Mouse (Mus musculus): Measurements from ENCODE around the gene Adamts2. TPM values are rescaled to one million over a fixed set of nuclear protein-coding genes. Genes with fewer than 3 reads are reported as not detected.

The Adamts2 gene
- polyA plus RNA-seq, 1 experiment = 3.2 TPM

GRCm38 (mm10) chr11:50653746-50654431 is 52.0 kb downstream of the Adamts2 start:
- Histone ChIP-seq H3K4me1 (ENCODE audit: control insufficient read depth, insufficient read depth, low read length) (no peaks in the 10 kb centered on the region), H3K27ac (ENCODE audit: control insufficient read depth, insufficient read depth, low read depth, low read length) (no peak overlapping the region)
- TF ChIP-seq CTCF (IDR thresholded peaks at IDR 0.05; ENCODE audit: control insufficient read depth, insufficient read depth, insufficient replicate concordance, low read depth, low read length) = no peak
- TF ChIP-seq POLR2A (IDR thresholded peaks at IDR 0.05; ENCODE audit: control insufficient read depth, low read depth, low read length) = no peak

GRCm38 (mm10) chr11:50658826-50659225 is 56.9 kb downstream of the Adamts2 start:
- Histone ChIP-seq H3K4me3 (ENCODE audit: control insufficient read depth, low read depth, low read length) (no peak overlapping the region), H3K36me3 (ENCODE audit: control insufficient read depth, insufficient read depth, low read length) (no peaks in the 10 kb centered on the region)
- TF ChIP-seq CTCF (IDR thresholded peaks at IDR 0.05; ENCODE audit: control insufficient read depth, insufficient read depth, insufficient replicate concordance, low read depth, low read length) = no peak
- no peak for TF ChIP-seq POLR2A (IDR thresholded peaks at IDR 0.05; ENCODE audit: control insufficient read depth, low read depth, low read length)

More at GRCm38 (mm10) chr11:50653746-50654431, 52.0 kb downstream of the Adamts2 start:
- Histone ChIP-seq H3K36me3 (ENCODE audit: control insufficient read depth, insufficient read depth, low read length) (no peaks in the 10 kb centered on the region), H3K27me3 (ENCODE audit: control insufficient read depth, insufficient read depth, low read length) (no peaks in the 10 kb centered on the region), H3K4me3 (ENCODE audit: control insufficient read depth, low read depth, low read length) (no peak overlapping the region)

GRCm38 (mm10) chr11:50662176-50662575 is 60.3 kb downstream of the Adamts2 start:
- Histone ChIP-seq H3K4me3 (ENCODE audit: control insufficient read depth, low read depth, low read length) (no peak overlapping the region), H3K27ac (ENCODE audit: control insufficient read depth, insufficient read depth, low read depth, low read length) (no peak overlapping the region), H3K4me1 (ENCODE audit: control insufficient read depth, insufficient read depth, low read length) (no peaks in the 10 kb centered on the region), H3K36me3 (ENCODE audit: control insufficient read depth, insufficient read depth, low read length) (no peaks in the 10 kb centered on the region), H3K27me3 (ENCODE audit: control insufficient read depth, insufficient read depth, low read length) (no peaks in the 10 kb centered on the region)
- TF ChIP-seq CTCF (IDR thresholded peaks at IDR 0.05; ENCODE audit: control insufficient read depth, insufficient read depth, insufficient replicate concordance, low read depth, low read length) (no peak), POLR2A (IDR thresholded peaks at IDR 0.05; ENCODE audit: control insufficient read depth, low read depth, low read length) (no peak)

More at GRCm38 (mm10) chr11:50658826-50659225, 56.9 kb downstream of the Adamts2 start:
- no peaks in the 10 kb centered on the region for H3K4me1 ChIP-seq (ENCODE audit: control insufficient read depth, insufficient read depth, low read length)
- no peaks in the 10 kb centered on the region for H3K27me3 ChIP-seq (ENCODE audit: control insufficient read depth, insufficient read depth, low read length)
- no peak overlapping the region for H3K27ac ChIP-seq (ENCODE audit: control insufficient read depth, insufficient read depth, low read depth, low read length)

GRCm38 (mm10) chr11:50664826-50665225 is 62.9 kb downstream of the Adamts2 start:
- H3K4me3 ChIP-seq (ENCODE audit: control insufficient read depth, low read depth, low read length) = no peak overlapping the region
- no peaks in the 10 kb centered on the region for H3K36me3 ChIP-seq (ENCODE audit: control insufficient read depth, insufficient read depth, low read length)
- TF ChIP-seq POLR2A (IDR thresholded peaks at IDR 0.05; ENCODE audit: control insufficient read depth, low read depth, low read length) = no peak
- no peak for TF ChIP-seq CTCF (IDR thresholded peaks at IDR 0.05; ENCODE audit: control insufficient read depth, insufficient read depth, insufficient replicate concordance, low read depth, low read length)
- H3K27me3 ChIP-seq (ENCODE audit: control insufficient read depth, insufficient read depth, low read length) = no peaks in the 10 kb centered on the region
- H3K4me1 ChIP-seq (ENCODE audit: control insufficient read depth, insufficient read depth, low read length) = no peaks in the 10 kb centered on the region; the same call in 1 of the 2 replicates
- H3K27ac ChIP-seq (ENCODE audit: control insufficient read depth, insufficient read depth, low read depth, low read length) = no peak overlapping the region

- TF ChIP-seq POLR2A (IDR thresholded peaks at IDR 0.05; ENCODE audit: control insufficient read depth, low read depth, low read length) = no peak
- no peak for TF ChIP-seq CTCF (IDR thresholded peaks at IDR 0.05; ENCODE audit: control insufficient read depth, insufficient read depth, insufficient replicate concordance, low read depth, low read length)
- H3K4me3 ChIP-seq (ENCODE audit: control insufficient read depth, low read depth, low read length) = no peak overlapping the region
- peak overlapping the region; percentile 21; the same call in 1 of the 2 replicates for H3K27ac ChIP-seq (ENCODE audit: control insufficient read depth, insufficient read depth, low read depth, low read length)
- H3K36me3 ChIP-seq (ENCODE audit: control insufficient read depth, insufficient read depth, low read length) = no peaks in the 10 kb centered on the region
- peaks cover 3% of the 10 kb centered on the region for H3K4me1 ChIP-seq (ENCODE audit: control insufficient read depth, insufficient read depth, low read length)
- H3K27me3 ChIP-seq (ENCODE audit: control insufficient read depth, insufficient read depth, low read length) = no peaks in the 10 kb centered on the region
These were observed 67.9 kb downstream of the Adamts2 start for GRCm38 (mm10) chr11:50669542-50670362.

GRCm38 (mm10) chr11:50670363-50670725 is 68.5 kb downstream of the Adamts2 start:
- peak overlapping the region; percentile 21; the same call in 1 of the 2 replicates for H3K27ac ChIP-seq (ENCODE audit: control insufficient read depth, insufficient read depth, low read depth, low read length)
- no peak for TF ChIP-seq POLR2A (IDR thresholded peaks at IDR 0.05; ENCODE audit: control insufficient read depth, low read depth, low read length)
- no peak for TF ChIP-seq CTCF (IDR thresholded peaks at IDR 0.05; ENCODE audit: control insufficient read depth, insufficient read depth, insufficient replicate concordance, low read depth, low read length)

GRCm38 (mm10) chr11:50670881-50671280 is 69.0 kb downstream of the Adamts2 start:
- H3K27ac ChIP-seq (ENCODE audit: control insufficient read depth, insufficient read depth, low read depth, low read length) = no peak overlapping the region
- H3K4me3 ChIP-seq (ENCODE audit: control insufficient read depth, low read depth, low read length) = no peak overlapping the region
- TF ChIP-seq CTCF (IDR thresholded peaks at IDR 0.05; ENCODE audit: control insufficient read depth, insufficient read depth, insufficient replicate concordance, low read depth, low read length) = no peak
- TF ChIP-seq POLR2A (IDR thresholded peaks at IDR 0.05; ENCODE audit: control insufficient read depth, low read depth, low read length) = no peak
- no peaks in the 10 kb centered on the region for H3K36me3 ChIP-seq (ENCODE audit: control insufficient read depth, insufficient read depth, low read length)
- no peaks in the 10 kb centered on the region for H3K27me3 ChIP-seq (ENCODE audit: control insufficient read depth, insufficient read depth, low read length)
- H3K4me1 ChIP-seq (ENCODE audit: control insufficient read depth, insufficient read depth, low read length) = peaks cover 3% of the 10 kb centered on the region

More at GRCm38 (mm10) chr11:50670363-50670725, 68.5 kb downstream of the Adamts2 start:
- H3K4me1 ChIP-seq (ENCODE audit: control insufficient read depth, insufficient read depth, low read length) = peaks cover 3% of the 10 kb centered on the region
- H3K27me3 ChIP-seq (ENCODE audit: control insufficient read depth, insufficient read depth, low read length) = no peaks in the 10 kb centered on the region
- H3K4me3 ChIP-seq (ENCODE audit: control insufficient read depth, low read depth, low read length) = no peak overlapping the region
- H3K36me3 ChIP-seq (ENCODE audit: control insufficient read depth, insufficient read depth, low read length) = no peaks in the 10 kb centered on the region
